Mouse (Mus musculus) monocyte, adult 5-6 weeks (primary cell): ENCODE results near the gene Olfr876. TPM values are rescaled to one million over a fixed set of nuclear protein-coding genes. Genes with fewer than 3 reads are reported as not detected.
"Not testable (repeated sequence)": the region's sequence is repeated elsewhere in the genome, so short reads cannot be mapped to it uniquely, and the experiment has no call there.

ENCODE experiments used
- ATAC-seq: fragments of 153-309, 156-312 bp; replicated peaks from 2 replicates; pipeline ENCODE4 v1.8.0; 2017; ENCODE audit warnings: mild to moderate bottlenecking; ENCODE audit not compliant: low TSS enrichment, insufficient number of reproducible peaks, severe bottlenecking, poor library complexity, low FRiP score
- total RNA-seq: library from RNA; stranded (forward); fragments of 200-1000, 200-491, 200-594 nt; gene quantifications from 3 replicates; pipeline ENCODE4 v1.2.3, GENCODE M21; 2017

Olfr876 gene
- not detected in 3 replicates for total RNA-seq

DNA sequence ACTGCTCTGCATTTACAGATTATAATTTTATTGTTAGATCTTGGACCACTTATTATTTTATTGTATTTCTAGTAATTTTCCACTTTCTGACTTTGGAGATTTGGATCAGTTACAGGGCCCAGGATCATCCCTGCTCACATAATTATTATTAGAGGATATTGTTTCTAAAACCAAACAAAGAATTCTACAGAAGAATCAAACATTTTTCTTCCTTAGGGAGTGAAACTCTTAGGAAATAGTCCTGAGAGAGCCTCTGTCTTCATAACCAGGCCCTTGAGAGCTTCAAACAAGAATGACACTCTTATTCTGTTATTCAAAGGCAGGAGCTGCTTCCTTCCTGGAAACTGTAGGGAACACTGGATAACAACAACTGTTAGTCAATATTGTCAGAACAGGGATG is at the start of gene Olfr876:
Gene Olfr876 (plus strand): TSS at position 301 of the 400 bp plus-strand sequence.
- no peak for ATAC-seq

GRCm38 (mm10) chr9:37761728-37762127 is 41.1 kb upstream of the Olfr876 start:
- ATAC-seq: no peak

- no peak for ATAC-seq
Measured at GRCm38 (mm10) chr9:37762541-37762940, 40.3 kb upstream of the Olfr876 start.

GRCm38 (mm10) chr9:37770661-37771060 is 32.2 kb upstream of the Olfr876 start:
- ATAC-seq: no peak

- ATAC-seq: no peak
Measured at GRCm38 (mm10) chr9:37771759-37772158, 31.1 kb upstream of the Olfr876 start, which contains the start of gene Olfr875. Gene Olfr875 (plus strand): TSS chr9:37771857.

GRCm38 (mm10) chr9:37782766-37783260 is 20.0 kb upstream of the Olfr876 start:
- ATAC-seq: no peak

DNA sequence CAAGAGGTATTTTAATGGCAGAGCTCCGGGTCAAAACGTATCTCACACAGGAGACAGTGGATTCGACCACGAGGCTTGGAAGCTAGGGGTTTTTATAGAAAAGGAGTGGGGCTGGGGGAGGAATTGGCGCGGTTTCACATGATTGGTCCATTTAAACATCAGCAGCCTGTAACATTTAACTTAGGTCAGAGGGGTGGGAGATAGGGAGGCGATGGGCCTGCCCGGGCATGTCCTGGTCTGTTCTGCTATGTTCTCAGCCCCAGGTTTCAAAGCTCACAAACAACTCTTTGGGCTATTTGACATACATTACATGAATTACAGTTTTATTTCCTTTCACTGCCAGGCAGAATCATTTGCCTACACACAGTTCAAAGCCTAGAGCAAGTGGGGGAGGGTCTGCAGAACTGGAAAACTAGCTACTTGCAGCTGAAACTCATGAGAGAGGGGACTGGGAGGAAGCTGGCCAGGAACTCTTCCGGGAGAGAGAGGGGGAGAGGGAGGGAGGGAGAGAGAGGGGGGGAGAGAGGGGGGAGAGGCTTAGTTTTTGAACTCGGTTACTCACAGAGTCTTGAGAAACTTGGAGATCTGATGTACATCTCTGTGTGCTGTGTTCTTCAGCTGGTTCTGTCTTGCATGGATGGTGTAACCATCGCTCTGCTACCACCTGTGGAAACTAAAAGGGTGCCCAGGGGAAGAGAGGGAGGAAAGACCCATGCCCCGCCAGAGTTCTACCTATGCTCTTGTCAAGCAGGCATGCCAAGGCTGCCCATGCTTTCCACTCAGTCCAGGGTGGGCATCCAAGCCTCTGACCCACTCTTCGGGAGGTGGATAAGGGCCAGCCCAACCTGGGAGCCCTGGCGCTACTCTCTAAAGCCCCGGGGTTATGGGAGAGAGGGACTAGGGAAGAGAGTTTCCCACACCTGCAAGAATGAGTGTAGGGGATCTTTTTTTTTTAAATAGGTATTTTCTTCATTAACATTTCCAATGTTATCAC is 19.1 kb upstream of the Olfr876 start:
- ATAC-seq: not testable (repeated sequence)

DNA sequence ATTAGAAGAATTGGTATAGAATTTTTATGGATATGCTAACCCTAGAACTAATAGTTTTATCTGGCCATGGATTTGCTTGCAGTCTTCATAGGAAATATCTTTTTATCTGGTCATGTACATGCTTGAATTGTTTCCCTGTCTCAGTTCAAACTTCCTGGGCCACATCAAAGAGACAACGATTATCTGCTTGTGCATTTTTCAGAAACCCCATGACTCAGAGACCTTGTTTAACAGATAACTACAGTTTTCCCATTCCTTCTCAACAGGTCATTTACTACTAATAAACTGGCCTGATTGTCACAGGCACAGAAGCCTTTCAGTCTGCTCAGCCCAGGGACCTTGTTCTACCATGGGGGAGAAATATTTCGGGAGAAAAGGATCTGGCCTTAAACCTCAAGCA is 16.4 kb upstream of the Olfr876 start:
- no peak for ATAC-seq

DNA sequence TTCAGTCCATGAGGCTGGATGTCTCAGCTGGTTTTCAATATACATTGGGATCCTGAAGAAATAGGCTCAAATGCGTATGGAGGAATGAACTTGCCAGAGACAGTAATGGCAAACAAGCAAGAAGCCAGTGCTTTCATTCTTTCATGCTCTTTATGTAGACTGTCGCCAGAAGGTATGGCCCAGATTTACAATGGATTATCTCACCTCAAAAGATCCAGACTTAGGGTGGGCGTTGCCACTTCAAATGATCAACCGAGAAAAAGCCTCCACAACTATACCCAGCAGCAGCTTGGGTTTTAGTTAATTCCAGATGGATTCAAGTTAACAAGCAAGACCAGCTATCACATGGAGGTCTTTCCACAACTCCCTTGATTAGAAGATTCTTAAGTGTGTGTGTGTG is 776 bp upstream of the Olfr876 start:
- no peak for ATAC-seq

GRCm38 (mm10) chr9:37807235-37807634 is 4.4 kb downstream of the Olfr876 start:
- ATAC-seq: no peak

DNA sequence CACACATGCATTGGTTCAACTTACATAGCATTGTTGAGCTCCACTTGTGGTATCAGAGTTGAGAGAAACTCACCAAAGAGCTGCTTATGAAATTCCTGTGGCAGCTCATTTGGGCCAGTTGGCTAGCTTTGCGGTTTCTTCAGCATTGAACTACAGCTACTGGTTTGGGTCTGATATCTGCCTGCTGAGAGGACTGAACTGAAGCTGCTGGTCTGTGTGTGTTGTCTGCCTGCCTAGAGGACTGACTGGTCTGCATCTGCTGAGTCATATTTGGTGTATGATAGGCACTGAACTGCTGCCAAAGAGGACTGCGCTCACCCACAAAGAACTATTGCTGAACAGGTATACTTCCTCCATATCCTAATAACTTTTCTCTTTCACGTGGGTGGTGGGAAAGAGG is 5.6 kb downstream of the Olfr876 start:
- no peak for ATAC-seq

- no peak for ATAC-seq
Measured at GRCm38 (mm10) chr9:37808976-37809375, 6.1 kb downstream of the Olfr876 start.

DNA sequence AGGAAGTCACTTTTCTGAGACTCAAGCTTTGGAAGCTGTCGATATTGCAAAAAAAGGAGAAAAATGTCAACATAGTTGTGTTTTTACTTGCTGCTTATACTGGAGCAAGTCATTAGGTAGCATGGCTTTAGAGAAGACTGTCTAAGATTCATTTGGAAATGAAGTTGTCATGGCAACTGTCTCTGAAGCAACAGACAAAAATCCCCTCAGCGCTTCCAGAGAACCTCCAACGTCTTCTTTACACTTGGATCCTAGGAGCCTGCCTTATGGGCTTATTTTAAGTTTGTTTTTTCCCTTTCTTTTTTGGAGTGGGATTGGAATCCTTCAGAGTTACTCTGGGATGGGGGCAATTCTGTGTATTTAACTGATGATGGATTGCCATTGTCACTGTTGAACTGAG is 11.9 kb downstream of the Olfr876 start:
- ATAC-seq: no peak

GRCm38 (mm10) chr9:37829881-37830280 is 27.1 kb downstream of the Olfr876 start:
- ATAC-seq: no peak

GRCm38 (mm10) chr9:37833341-37833740 is 30.5 kb downstream of the Olfr876 start:
- no peak for ATAC-seq

GRCm38 (mm10) chr9:37849267-37849666 is 46.4 kb downstream of the Olfr876 start:
- ATAC-seq: no peak

DNA sequence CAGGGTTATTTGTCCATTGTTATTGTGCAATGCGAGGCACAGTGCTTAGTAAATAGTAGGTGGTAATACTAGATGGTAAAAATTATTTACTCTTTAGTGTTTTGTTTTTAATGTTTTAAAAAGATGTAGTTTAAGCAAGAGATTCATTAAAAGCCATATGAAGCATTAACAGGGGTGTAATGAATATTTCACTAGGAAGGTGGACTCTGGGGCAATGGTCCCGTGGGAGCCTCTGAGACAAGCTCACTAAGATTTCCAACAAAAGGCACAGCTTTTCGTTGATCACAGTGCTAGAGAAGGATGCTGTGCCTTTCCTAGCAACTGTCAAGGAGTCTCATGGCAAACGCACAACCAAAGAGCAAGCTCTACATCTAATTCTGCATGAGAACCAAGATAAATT is 51.1 kb downstream of the Olfr876 start, which contains the start of gene Olfr877:
Gene Olfr877 (plus strand): TSS at position 301 of the 400 bp plus-strand sequence.
- ATAC-seq: no peak
